Mouse (Mus musculus) heart, adult 2 months (tissue): Measurements from ENCODE around the gene Plscr4. TPM values are rescaled to one million over a fixed set of nuclear protein-coding genes. Genes with fewer than 3 reads are reported as not detected.

Experiments
- DNase-seq, 2 experiments: peaks; one replicate each; pipeline ENCODE4 v3.0.0; 2021
- H3K27ac ChIP-seq: fragments of 200-600 bp; 2 replicates; pipeline ENCODE4 v1.8.1; 2022
- H3K27me3 ChIP-seq: fragments of 200-500 bp; 2 replicates; pipeline ENCODE4 v1.6.1; 2012; ENCODE audit warnings: mild to moderate bottlenecking, low read length, inconsistent platforms, mixed read lengths; ENCODE audit not compliant: control insufficient read depth, insufficient read depth
- H3K36me3 ChIP-seq: fragments of 200-500 bp; 2 replicates; pipeline ENCODE4 v1.6.1; 2012; ENCODE audit warnings: low read length, inconsistent platforms; ENCODE audit not compliant: control insufficient read depth, insufficient read depth
- H3K4me1 ChIP-seq: fragments of 200-500 bp; 2 replicates; pipeline ENCODE4 v1.6.1; 2011; ENCODE audit warnings: low read length; ENCODE audit not compliant: control insufficient read depth, insufficient read depth
- H3K4me3 ChIP-seq: fragments of 200-600 bp; 2 replicates; pipeline ENCODE4 v1.8.1; 2022
- H3K79me2 ChIP-seq: fragments of 200-500 bp; replicated peaks from 2 replicates; pipeline ENCODE4 v1.6.1; 2012; ENCODE audit warnings: mild to moderate bottlenecking, inconsistent platforms, low read length, moderate library complexity, mixed read lengths; ENCODE audit not compliant: control insufficient read depth, insufficient read depth
- H3K9ac ChIP-seq: fragments of 200-500 bp; 2 replicates; pipeline ENCODE4 v1.6.1; 2012; ENCODE audit warnings: low read depth, mild to moderate bottlenecking, control low read depth, inconsistent platforms, low read length, mixed read lengths
- CTCF ChIP-seq: fragments of 200-600 bp; IDR thresholded peaks from 2 replicates; pipeline ENCODE4 v1.8.1; 2022; ENCODE audit warnings: antibody characterized with exemption, mild to moderate bottlenecking, moderate library complexity
- EP300 ChIP-seq: fragments of 200-500 bp; IDR thresholded peaks from 2 replicates; pipeline ENCODE4 v1.6.1; 2011; ENCODE audit warnings: low read depth, low read length, control low read depth; ENCODE audit not compliant: insufficient read depth
- POLR2A ChIP-seq: fragments of 200-500 bp; IDR thresholded peaks from 2 replicates; pipeline ENCODE4 v1.6.1; 2011; ENCODE audit warnings: mild to moderate bottlenecking, low read depth, low read length, control low read depth; ENCODE audit not compliant: insufficient read depth
- WGBS: fragments of 180-500 bp; shearing (Covaris S2); methylation state at CpG from one replicate; pipeline ENCODE4 v1.1.7; 2018; 5-methylcytosine and 5-hydroxymethylcytosine counted together
- intact Hi-C: fragments of 180-260 bp; cut with DNase I; formaldehyde crosslinking; loops from one replicate; pipeline ENCODE4 v1.15.1; 2025
- polyA plus RNA-seq: library from polyadenylated mRNA; depleted of rRNA; stranded (reverse); fragments of >200 nt; gene quantifications from 2 replicates; pipeline ENCODE4 v1.2.3, GENCODE M21; 2012; rRNA removed
- total RNA-seq, 2 experiments: library from RNA; stranded (reverse); gene quantifications; 2 replicates each; pipeline ENCODE4 v1.2.3; 2021

Gene Plscr4
- total and polyA plus RNA-seq, 3 experiments = 6.8 to 8.1 (median 7.4) TPM

DNA sequence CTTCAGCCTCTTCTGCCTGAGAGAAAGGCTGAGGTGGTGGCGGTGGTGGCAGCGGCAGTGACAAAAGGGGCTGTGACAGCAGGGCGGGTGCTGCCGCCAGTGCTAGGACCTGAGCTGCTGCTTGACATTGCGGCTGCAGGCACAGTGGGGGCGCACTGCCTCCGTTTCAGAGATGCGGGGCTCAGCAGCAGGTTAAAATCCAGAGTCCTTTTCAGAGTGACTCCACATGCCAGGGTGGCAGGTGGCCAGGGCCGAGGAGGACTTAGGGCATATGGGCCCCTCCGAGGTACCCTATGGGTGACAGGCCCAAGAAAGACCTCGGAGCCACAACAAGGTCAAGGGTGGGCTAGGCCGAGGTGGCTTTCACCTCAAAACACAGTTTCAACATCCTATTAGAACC, 59.9 kb downstream of the Plscr4 start:
- no peaks in the 10 kb centered on the region for H3K4me1 ChIP-seq
- DNase-seq = no peak
- H3K27me3 ChIP-seq = no peaks in the 10 kb centered on the region
- no peak overlapping the region for H3K4me3 ChIP-seq
- TF ChIP-seq CTCF (no peak), POLR2A (no peak), EP300 (no peak)
- H3K36me3 ChIP-seq = no peaks in the 10 kb centered on the region
- intact Hi-C loops = no loop called here
- 92% methylated on average over 12 of the region's 12 CpGs for WGBS
- no peak overlapping the region for H3K27ac ChIP-seq
- H3K9ac ChIP-seq = no peak overlapping the region
- no peaks in the 10 kb centered on the region for H3K79me2 ChIP-seq

DNA sequence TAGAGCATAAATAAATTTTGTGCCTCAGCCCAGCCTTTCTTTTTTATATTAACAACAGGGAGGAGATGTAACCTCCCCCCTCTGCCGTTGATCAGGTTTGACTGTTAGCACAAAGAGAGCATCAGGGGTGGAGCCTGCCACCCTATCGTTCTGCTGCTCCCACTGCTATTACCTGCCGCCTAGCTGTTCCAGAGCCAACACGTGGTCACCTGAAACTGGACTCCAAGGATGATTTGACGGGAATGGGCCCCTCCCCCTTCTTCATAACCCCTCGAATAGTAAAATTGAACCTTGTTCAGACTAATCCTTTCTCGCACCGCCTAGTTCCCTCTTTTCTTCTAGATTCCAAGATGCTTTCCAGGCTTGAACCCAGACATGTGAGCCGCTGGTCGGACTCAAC, 63.6 kb downstream of the Plscr4 start:
- Histone ChIP-seq H3K9ac (no peak overlapping the region), H3K27ac (no peak overlapping the region), H3K27me3 (no peaks in the 10 kb centered on the region), H3K36me3 (no peaks in the 10 kb centered on the region), H3K4me1 (no peaks in the 10 kb centered on the region), H3K4me3 (no peak overlapping the region), H3K79me2 (no peaks in the 10 kb centered on the region)
- no peak for TF ChIP-seq CTCF
- TF ChIP-seq EP300 = no peak
- no peak for TF ChIP-seq POLR2A
- DNase-seq = no peak
- intact Hi-C loops = no loop called here
- WGBS = 90% methylated on average over 10 of the region's 10 CpGs

DNA sequence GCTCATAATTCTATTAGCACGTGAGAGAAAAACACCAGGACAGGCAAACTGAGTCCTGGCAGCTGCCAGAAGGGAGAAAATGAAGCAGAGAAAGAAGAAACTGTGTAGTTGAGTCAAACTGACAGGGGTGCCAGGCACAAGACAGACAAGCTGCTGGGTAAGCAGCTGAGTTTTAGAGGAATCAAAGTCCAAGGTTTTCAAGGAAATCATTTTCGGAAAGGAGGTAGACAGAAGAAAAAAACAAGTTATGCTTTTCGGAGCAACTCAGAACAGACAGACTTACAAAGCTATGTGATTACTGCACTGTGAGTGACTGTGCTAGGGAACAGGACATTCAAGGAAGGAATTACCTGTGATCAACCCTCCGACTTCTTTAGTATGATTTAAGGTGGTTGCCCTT, 67.3 kb downstream of the Plscr4 start:
- Histone ChIP-seq H3K27me3 (no peaks in the 10 kb centered on the region), H3K79me2 (no peaks in the 10 kb centered on the region), H3K4me1 (no peaks in the 10 kb centered on the region), H3K9ac (no peak overlapping the region), H3K36me3 (no peaks in the 10 kb centered on the region), H3K4me3 (no peak overlapping the region), H3K27ac (no peak overlapping the region)
- TF ChIP-seq POLR2A (no peak), CTCF (no peak), EP300 (no peak)
- DNase-seq = no peak
- intact Hi-C loops = no loop called here
- WGBS = 72% methylated on average over 4 of the region's 4 CpGs

DNA sequence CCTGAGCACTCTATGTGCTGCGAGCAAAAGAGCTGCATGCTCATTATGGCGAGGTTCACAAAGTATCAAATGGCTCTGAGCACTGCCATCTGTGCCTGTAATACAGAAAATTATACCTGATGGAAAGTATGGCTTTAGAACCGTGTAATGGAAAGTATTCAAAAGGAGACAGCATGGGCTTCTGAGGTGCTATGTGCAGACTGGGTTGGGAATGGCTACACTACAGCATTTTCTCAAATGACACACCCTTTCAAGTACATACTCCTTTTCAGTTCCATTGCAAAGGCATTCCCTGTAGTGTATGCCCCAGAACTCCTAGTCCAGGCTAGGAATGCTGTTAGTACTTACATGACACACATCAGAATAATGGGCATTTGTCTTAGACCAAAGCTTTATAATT, 72.9 kb downstream of the Plscr4 start:
- Histone ChIP-seq H3K9ac (no peak overlapping the region), H3K4me1 (no peaks in the 10 kb centered on the region), H3K36me3 (no peaks in the 10 kb centered on the region), H3K79me2 (no peaks in the 10 kb centered on the region), H3K27ac (no peak overlapping the region), H3K4me3 (no peak overlapping the region), H3K27me3 (no peaks in the 10 kb centered on the region)
- TF ChIP-seq EP300 (no peak), CTCF (no peak), POLR2A (no peak)
- no peak for DNase-seq
- intact Hi-C loops = no loop called here
- 84% methylated on average over 3 of the region's 3 CpGs for WGBS

DNA sequence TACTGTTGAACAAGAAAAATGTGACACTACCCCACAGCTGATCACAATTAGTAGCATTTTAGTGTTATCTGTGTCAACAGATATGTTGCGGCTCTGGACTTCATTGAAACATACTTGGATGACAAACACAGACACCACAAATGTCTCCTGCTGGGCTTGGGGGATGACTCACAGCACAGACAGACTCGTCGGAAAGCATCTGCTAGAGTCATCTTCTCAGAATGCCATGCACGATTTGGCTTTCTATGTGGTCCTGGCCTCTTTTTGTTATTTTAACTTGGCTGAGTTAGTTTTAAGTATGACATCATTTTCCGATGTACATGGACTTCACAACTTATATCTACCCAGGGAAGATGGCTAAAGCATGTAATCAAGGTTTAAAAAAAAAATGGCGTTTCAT, 80.6 kb downstream of the Plscr4 start:
- 34% methylated on average over 6 of the region's 6 CpGs for WGBS
- no peak overlapping the region for H3K9ac ChIP-seq
- H3K4me3 ChIP-seq = no peak overlapping the region
- H3K4me1 ChIP-seq = peaks cover 2% of the 10 kb centered on the region; the same call in 1 of the 2 replicates
- no peaks in the 10 kb centered on the region for H3K79me2 ChIP-seq
- no peak overlapping the region for H3K27ac ChIP-seq
- intact Hi-C loops = no loop called here
- no peaks in the 10 kb centered on the region for H3K27me3 ChIP-seq
- TF ChIP-seq EP300 = no peak
- TF ChIP-seq POLR2A = no peak
- no peak for TF ChIP-seq CTCF
- H3K36me3 ChIP-seq = no peaks in the 10 kb centered on the region
- no peak for DNase-seq

DNA sequence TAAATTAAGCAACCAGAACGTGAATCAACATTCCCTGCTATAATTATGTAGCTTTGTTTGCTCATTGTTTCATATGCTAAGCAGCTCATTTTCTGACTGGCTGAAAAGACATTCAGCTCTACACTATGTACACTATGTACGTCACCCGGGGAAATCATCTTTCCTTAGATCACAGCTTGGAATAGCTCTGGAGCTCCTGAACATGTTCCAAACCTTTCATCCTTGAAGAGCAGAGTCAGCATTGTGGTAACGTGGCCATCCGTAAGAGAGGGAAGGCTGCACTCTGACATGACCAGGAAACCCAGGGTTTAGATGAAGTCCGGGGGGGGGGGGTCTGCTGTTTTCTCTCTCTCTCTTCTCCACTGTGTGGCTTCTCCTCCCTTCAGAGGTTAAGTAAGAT, 81.0 kb downstream of the Plscr4 start:
- H3K27me3 ChIP-seq = no peaks in the 10 kb centered on the region
- WGBS = 42% methylated on average over 6 of the region's 6 CpGs
- H3K36me3 ChIP-seq = no peaks in the 10 kb centered on the region
- no peak overlapping the region for H3K4me3 ChIP-seq
- H3K79me2 ChIP-seq = no peaks in the 10 kb centered on the region
- DNase-seq = no peak
- H3K4me1 ChIP-seq = peaks cover 2% of the 10 kb centered on the region; the same call in 1 of the 2 replicates
- no peak overlapping the region for H3K27ac ChIP-seq
- H3K9ac ChIP-seq = no peak overlapping the region
- TF ChIP-seq EP300 = no peak
- TF ChIP-seq POLR2A = no peak
- no peak for TF ChIP-seq CTCF
- intact Hi-C loops = no loop called here

Other genes starting within 250 kb of the Plscr4 start
- 10 to 100 TPM; 11.0 to 14.0 TPM for gene Plscr1, start 207.6 kb upstream of the Plscr4 start, total RNA-seq
- 6.1 and 9.9 TPM in 2 replicates for gene Plscr1, start 207.6 kb upstream of the Plscr4 start, polyA plus RNA-seq
- 10 to 100 TPM; 25.1 to 27.1 TPM for gene Plscr2, start 181.8 kb upstream of the Plscr4 start, total RNA-seq
- 12.1 and 21.0 TPM in 2 replicates for gene Plscr2, start 181.8 kb upstream of the Plscr4 start, polyA plus RNA-seq
- gene 1700057G04Rik, start 148.0 kb upstream of the Plscr4 start, total RNA-seq = not detected
- not detected in 2 replicates for gene 1700057G04Rik, start 148.0 kb upstream of the Plscr4 start, polyA plus RNA-seq
- 10 to 100 TPM; 15.8 to 18.9 TPM for gene Plod2, start 84.8 kb downstream of the Plscr4 start, total RNA-seq
- 7.7 and 18.7 TPM in 2 replicates for gene Plod2, start 84.8 kb downstream of the Plscr4 start, polyA plus RNA-seq